Mouse (Mus musculus): ENCODE measurements around the gene Crct1.

Crct1 gene

DNA sequence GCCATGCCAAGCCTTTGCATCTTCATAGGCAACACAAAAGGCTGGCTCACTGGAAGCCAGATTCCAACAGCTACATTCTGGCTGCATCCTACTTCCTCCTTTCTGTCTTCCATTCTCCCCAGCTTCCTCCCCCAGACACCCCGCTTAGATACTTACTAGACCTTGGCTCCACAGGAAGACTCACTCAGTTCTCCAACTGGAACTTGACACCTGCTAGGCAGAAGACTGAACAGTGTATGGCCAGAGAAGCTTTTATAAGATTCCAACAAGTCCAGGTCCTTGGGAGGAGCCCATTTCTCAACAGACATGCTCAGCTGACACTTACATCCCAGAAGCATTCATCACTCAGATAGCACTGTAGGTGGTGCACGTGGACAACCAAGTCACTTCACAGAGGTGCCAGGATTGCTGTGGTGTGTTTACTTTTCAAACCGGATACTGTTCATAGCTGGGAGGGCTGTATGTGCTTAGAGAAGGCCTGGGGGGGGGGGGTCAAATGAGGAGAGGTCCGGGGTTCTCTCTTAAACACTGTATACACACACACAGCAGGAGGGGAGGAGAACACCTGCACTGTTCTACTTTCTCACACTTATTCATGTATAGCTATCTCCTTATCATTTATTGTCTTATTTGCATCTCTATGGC, at the start of gene Crct1:
TSS of gene Crct1 (minus strand) at position 228 of the 645 bp plus-strand sequence.
- no peak for DNase-seq (ENCODE audit: low spot score in 2 of 2)

GRCm38 (mm10) chr3:93052826-93053474, 37.5 kb upstream of the Crct1 start:
- no peak for DNase-seq (ENCODE audit: low spot score in 2 of 2)

GRCm38 (mm10) chr3:93050182-93050581, 34.7 kb upstream of the Crct1 start:
- DNase-seq (ENCODE audit: low spot score in 2 of 2): no peak

- peak; percentile 66 to 70 for DNase-seq (ENCODE audit: low spot score in 2 of 2)
Measured at GRCm38 (mm10) chr3:93031450-93031849, 16.0 kb upstream of the Crct1 start.

DNA sequence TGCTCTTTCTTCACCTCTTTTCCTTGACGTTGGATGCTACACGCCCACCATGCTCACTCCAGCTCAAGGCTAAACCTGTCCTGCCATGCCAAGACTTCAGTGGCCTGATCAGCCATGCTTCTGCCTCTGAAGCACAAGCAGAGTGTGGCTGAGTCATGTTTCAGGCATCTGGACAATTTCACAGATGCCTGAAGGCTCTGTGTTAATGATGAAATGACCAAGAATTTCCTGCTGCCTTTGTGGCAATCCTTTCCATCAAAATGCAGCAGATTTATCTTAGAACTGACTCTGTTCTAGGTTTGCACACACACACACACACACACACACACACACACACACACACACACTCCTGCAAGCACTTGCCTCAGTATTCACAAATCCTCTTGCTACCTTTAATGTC, 10.0 kb upstream of the Crct1 start:
- DNase-seq (ENCODE audit: low spot score in 2 of 2): no peak

DNA sequence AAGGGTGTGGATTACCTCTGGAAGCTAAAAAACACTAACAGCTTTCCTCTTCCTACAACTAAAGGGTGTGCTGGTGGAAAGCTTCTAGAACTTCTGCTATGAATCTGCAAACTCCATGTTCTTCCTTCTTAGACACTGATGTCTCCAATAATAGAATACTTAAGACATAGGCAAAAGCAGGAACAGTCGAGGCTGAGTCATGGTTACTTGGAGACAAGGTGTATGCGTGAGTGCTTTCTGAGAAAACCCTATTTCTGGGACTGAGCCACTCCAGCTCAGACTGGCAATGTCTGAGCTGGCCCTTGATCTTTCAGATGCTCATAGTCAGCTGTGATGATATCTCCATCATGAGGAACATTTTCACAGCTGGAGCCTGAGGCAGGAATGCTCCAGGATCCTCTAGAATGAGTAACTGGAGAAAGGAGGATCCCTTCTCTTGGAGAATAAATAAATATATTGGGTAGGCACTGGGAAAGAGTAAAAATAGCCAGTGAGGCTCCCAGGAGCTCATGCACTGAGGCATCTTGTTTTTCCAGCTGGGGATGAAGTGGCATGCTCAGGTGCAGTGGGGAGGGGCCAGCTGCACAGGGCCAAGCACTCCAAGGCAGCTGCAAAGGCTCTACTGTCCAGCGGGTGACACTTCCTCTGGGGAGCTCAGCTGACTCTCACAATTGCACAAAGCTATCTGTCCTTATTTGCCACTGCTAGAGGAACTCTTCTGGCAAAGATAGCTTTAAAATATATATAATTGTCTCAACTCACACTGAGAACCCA, 8.1 kb upstream of the Crct1 start:
- peak; percentile 26 to 33 for DNase-seq (ENCODE audit: low spot score in 2 of 2)

DNA sequence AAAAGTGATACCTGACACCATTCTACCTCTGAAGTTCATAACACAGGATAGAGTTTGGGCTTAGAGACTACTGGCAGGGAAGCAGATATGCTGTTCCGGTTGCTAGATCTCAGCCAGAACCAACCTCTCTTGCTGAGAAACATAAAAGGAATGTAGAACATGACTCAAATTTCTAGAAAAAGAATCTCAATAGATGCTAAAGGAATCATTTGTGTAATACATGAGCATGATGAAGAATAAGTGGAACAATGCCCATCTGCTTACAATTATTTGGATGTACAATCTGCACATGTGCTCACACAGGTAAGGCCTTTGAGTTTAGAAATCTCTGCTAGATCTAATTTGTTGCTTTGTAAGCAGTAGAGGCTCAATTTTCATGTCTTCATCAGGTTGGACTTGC, 5.7 kb upstream of the Crct1 start:
- no peak for DNase-seq (ENCODE audit: low spot score in 2 of 2)

- DNase-seq (ENCODE audit: low spot score in 2 of 2): no peak
Measured at GRCm38 (mm10) chr3:93018960-93019359, 3.5 kb upstream of the Crct1 start, which contains the start of gene Lce1m. TSS of gene Lce1m (minus strand) at chr3:93019060.

DNA sequence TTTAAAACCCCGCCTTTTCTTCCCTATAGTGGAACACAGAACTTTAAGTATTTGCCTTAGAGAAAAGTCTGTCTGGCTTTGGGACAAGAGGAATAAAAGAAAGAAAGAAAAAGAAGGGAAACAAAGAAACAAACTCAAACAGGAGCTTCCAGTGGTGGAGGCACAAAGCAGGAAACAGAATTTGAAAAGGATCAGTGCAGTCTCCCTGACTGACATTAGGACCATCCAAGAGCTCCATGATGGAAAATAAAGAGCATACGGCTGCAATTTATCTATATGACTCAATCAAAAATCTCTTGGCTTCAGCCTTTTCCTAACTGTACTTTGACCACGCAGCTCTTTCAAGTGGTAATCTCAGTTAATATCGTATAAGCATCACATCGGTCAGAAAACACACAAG, 616 bp downstream of the Crct1 start:
- no peak for DNase-seq (ENCODE audit: low spot score in 2 of 2)

- peak; percentile 47 to 63 for DNase-seq (ENCODE audit: low spot score in 2 of 2)
Measured at GRCm38 (mm10) chr3:93014378-93014801, 1.1 kb downstream of the Crct1 start.

DNA sequence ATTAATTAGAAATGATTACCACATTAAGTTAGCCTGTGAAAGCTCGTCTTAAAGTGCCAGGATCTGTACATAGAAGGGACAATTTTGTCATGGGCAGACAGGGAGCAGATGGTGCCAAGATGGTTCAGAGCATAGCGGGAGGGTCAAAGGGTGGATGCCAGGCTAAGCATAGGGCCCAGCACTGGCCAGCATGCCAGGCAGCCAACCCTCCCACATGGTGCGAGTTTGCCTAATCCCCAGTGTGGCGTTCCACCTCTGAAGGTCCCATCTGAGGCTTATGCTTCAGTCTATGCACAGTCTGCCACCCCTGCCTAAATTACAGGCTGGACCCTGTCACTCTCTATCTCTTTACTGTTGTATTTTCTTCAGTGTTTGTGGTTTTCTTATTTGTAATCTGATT, 12.6 kb downstream of the Crct1 start:
- no peak for DNase-seq (ENCODE audit: low spot score in 2 of 2)

DNA sequence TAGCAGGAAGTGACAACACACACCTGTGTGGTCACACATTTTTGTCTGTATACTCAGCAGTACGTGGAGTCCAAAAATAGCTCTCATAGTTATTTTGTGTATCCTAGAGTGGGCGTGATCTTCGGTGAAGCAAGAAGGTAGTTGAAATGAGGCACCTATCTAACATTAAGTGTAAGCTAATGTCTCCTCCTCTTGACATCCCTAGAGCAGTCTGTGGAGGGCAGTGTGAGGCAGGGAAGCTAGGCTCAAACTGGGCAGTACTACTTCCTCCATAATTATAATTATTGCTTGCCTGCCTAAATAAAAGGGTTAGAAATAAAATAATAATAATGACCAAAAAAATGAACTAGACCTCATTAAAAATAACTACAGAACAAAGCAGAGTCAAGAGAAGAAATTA, 14.9 kb downstream of the Crct1 start:
- DNase-seq (ENCODE audit: low spot score in 2 of 2): no peak

- DNase-seq (ENCODE audit: low spot score in 2 of 2): peak; percentile 81 to 82
Measured at GRCm38 (mm10) chr3:92998691-92999090, 16.8 kb downstream of the Crct1 start.

DNA sequence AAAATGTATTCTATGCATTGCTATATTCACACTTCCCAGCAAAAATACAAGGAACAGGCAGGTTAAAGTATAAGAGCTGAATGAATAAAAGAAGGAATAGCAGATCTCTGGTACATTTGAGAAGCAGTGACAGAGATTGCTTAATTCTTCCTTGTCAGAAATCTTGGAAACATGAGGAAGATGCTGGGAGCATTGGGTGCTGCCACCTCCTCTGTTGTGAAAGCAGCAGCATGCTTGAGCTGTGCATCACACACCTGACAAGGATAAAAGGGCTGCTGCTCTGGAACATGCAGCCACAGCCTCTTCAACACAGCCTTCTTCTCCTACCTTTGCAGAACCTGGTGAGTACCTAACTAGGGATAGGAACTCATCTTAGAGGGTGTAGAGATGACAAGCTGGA, 23.6 kb downstream of the Crct1 start, which contains the start of gene Lce3f:
TSS of gene Lce3f (plus strand) at position 301 of the 400 bp plus-strand sequence.
- DNase-seq (ENCODE audit: low spot score in 2 of 2): no peak

DNA sequence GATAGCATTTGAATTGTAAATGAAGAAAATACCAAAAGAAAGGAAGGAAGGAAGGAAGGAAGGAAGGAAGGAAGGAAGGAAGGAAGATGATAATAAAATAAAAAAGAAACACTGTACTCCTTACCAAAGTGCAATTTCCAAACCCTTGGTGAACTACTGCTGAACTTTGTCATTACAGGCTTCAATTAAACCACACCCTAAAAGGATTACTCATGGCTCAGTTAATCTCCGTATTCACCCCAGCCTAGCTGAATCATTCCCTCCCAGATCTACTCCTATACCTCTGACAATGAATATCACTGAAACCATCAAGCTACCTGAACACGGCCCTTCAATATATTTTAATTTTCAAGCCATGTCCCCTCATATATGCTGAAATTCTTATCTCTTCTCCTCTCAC, 37.0 kb downstream of the Crct1 start:
- DNase-seq (ENCODE audit: low spot score in 2 of 2): no peak

- DNase-seq (ENCODE audit: low spot score in 2 of 2): no peak
Measured at GRCm38 (mm10) chr3:92966761-92967160, 48.7 kb downstream of the Crct1 start, which contains the start of gene Lce3e. TSS of gene Lce3e (plus strand) at chr3:92967061.

All from right cerebral cortex, adult 2 months (tissue).